9 mouse cellular contexts compared by ENCODE assay signal in genomic region chr10:69571422-69571821, GRCm38 (mm10).
DNase-seq lines count a peak whose midpoint lies in the region; ATAC-seq and TF ChIP-seq lines count a peak whose summit lies in the region.
"Had no signal": no experiment of that assay in that cellular context is flagged by ENCODE, and none has a peak within 500 bp of the region (broad histone marks: within the 10 kb centered on the region; RNA-seq: fewer than 3 reads in every experiment).

No protein-coding gene starts in this region.

- peak overlapping the region; percentile 76 for H3K4me3 ChIP-seq in cerebellum, adult 2 months (replicated peaks; ENCODE audit: insufficient read depth, low read depth, low read length)
- H3K4me3 ChIP-seq in E14TG2a.4 (replicated peaks; ENCODE audit: low read length), result peak overlapping the region; percentile 54
- peak overlapping the region; percentile 44 for H3K4me3 ChIP-seq in forebrain, embryonic 10.5 days
- peak overlapping the region; percentile 37 for H3K4me3 ChIP-seq in limb, embryonic 13.5 days
- peak overlapping the region; percentile 41 for H3K4me3 ChIP-seq in stomach, embryonic 16.5 days (replicated peaks; ENCODE audit: low read length)

- peak overlapping the region; percentile 67 for H3K4me2 ChIP-seq in limb, embryonic 13.5 days (replicated peaks)
- H3K4me2 ChIP-seq in stomach, embryonic 16.5 days (ENCODE audit: low read depth, low read length), result peak overlapping the region; percentile 61

- no peak for DNase-seq in cerebellum, adult 2 months
- no peak for DNase-seq in cerebellum, postnatal 36 days
- DNase-seq in forebrain, embryonic 10.5 days (ENCODE audit: extremely low spot score, low spot score), result no peak
- DNase-seq in right cerebral cortex, postnatal 4 days, result no peak
- DNase-seq in cerebellum, adult 9-10 months, result no peak

- H3K4me1 ChIP-seq in cerebellum, adult 2 months (ENCODE audit: control insufficient read depth, insufficient read depth, low read length), result no peaks in the 10 kb centered on the region
- peaks cover 80% of the 10 kb centered on the region for H3K4me1 ChIP-seq in E14TG2a.4 (replicated peaks; ENCODE audit: low read depth, low read length)
- peaks cover 54% of the 10 kb centered on the region for H3K4me1 ChIP-seq in forebrain, embryonic 10.5 days
- peaks cover 46% of the 10 kb centered on the region for H3K4me1 ChIP-seq in limb, embryonic 13.5 days
- peaks cover 12% of the 10 kb centered on the region; the same call in 1 of the 2 replicates for H3K4me1 ChIP-seq in stomach, embryonic 16.5 days (ENCODE audit: control insufficient read depth, insufficient read depth, low read length)

- TF ChIP-seq CTCF in cerebellum, adult 2 months (IDR thresholded peaks at IDR 0.05; ENCODE audit: borderline replicate concordance, insufficient read depth, low read depth, low read length), result no peak
- TF ChIP-seq CTCF in E14TG2a.4 (conservative IDR thresholded peaks at IDR 0.05; ENCODE audit: low read length), result no peak

- ATAC-seq in limb, embryonic 13.5 days (ENCODE audit: low FRiP score, low read depth), result no peak
- no peak for ATAC-seq in stomach, embryonic 16.5 days (ENCODE audit: insufficient read depth, low FRiP score)

- no peaks in the 10 kb centered on the region for H3K9me3 ChIP-seq in E14TG2a.4 (ENCODE audit: low read length)
- no peaks in the 10 kb centered on the region for H3K9me3 ChIP-seq in forebrain, embryonic 10.5 days
- H3K9me3 ChIP-seq in limb, embryonic 13.5 days, result no peaks in the 10 kb centered on the region
- no peaks in the 10 kb centered on the region for H3K9me3 ChIP-seq in stomach, embryonic 16.5 days (replicated peaks; ENCODE audit: control insufficient read depth, low read length)

- WGBS in cerebellum, adult 2 months, result 4% methylated on average over 8 of the region's 8 CpGs
- 2% methylated on average over 8 of the region's 8 CpGs for WGBS in forebrain, embryonic 10.5 days
- WGBS in limb, embryonic 13.5 days, result 2% methylated on average over 8 of the region's 8 CpGs
- 2% methylated on average over 8 of the region's 8 CpGs for WGBS in stomach, embryonic 16.5 days

- no peak for TF ChIP-seq POLR2A in cerebellum, adult 2 months (IDR thresholded peaks at IDR 0.05; ENCODE audit: borderline replicate concordance, insufficient read depth, low read length)

- no peak overlapping the region for H3K9ac ChIP-seq in limb, embryonic 13.5 days
- H3K9ac ChIP-seq in stomach, embryonic 16.5 days (ENCODE audit: low read length), result peak overlapping the region; percentile 53

- no peaks in the 10 kb centered on the region for H3K27me3 ChIP-seq in cerebellum, adult 2 months (ENCODE audit: control insufficient read depth, insufficient read depth, low read length)
- no peaks in the 10 kb centered on the region for H3K27me3 ChIP-seq in E14TG2a.4 (ENCODE audit: insufficient read depth, low read length)
- H3K27me3 ChIP-seq in forebrain, embryonic 10.5 days (ENCODE audit: poor library complexity, severe bottlenecking), result peaks cover 65% of the 10 kb centered on the region
- H3K27me3 ChIP-seq in limb, embryonic 13.5 days, result peaks cover 24% of the 10 kb centered on the region
- H3K27me3 ChIP-seq in stomach, embryonic 16.5 days (ENCODE audit: control insufficient read depth, insufficient read depth, low read length), result no peaks in the 10 kb centered on the region
- H3K27me3 ChIP-seq: CH12.LX had no signal

- H3K27ac ChIP-seq in cerebellum, adult 2 months (ENCODE audit: insufficient read depth, low read length), result no peak overlapping the region
- peak overlapping the region; percentile 41; the same call in 1 of the 2 replicates for H3K27ac ChIP-seq in forebrain, embryonic 10.5 days
- no peak overlapping the region for H3K27ac ChIP-seq in limb, embryonic 13.5 days
- peak overlapping the region; percentile 47 for H3K27ac ChIP-seq in stomach, embryonic 16.5 days (ENCODE audit: low read length)

- H3K36me3 ChIP-seq in E14TG2a.4 (ENCODE audit: insufficient read depth, low read length), result no peaks in the 10 kb centered on the region
- H3K36me3 ChIP-seq in forebrain, embryonic 10.5 days (replicated peaks), result no peaks in the 10 kb centered on the region
- H3K36me3 ChIP-seq in limb, embryonic 13.5 days, result no peaks in the 10 kb centered on the region
- H3K36me3 ChIP-seq in stomach, embryonic 16.5 days (ENCODE audit: control insufficient read depth, insufficient read depth, low read length), result no peaks in the 10 kb centered on the region

Comparison
In these comparisons a context has a peak if more than half of its experiments do, and no peak if none do; other contexts are left out.
1. H3K27ac ChIP-seq: peak in forebrain, embryonic 10.5 days (single experiment) and stomach, embryonic 16.5 days (single experiment); none in cerebellum, adult 2 months (single experiment) and limb, embryonic 13.5 days (single experiment).
2. Peak in every context shown above with its lines, with median percentiles within 50 percentile points of each other: H3K4me3 ChIP-seq.